Mouse (Mus musculus) layer of hippocampus, postnatal 10 days (tissue): ENCODE data around the gene Prss30. TPM values are rescaled to one million over a fixed set of nuclear protein-coding genes. Genes with fewer than 3 reads are reported as not detected.

Experiments used
- DNase-seq, 2 experiments: peaks; one replicate each; pipeline ENCODE4 v3.0.0; 2021; ENCODE audit warnings: low spot score in 2 of 2
- long read RNA-seq: library from polyadenylated mRNA; stranded (forward); transcript quantifications from one replicate; pipeline ENCODE4 v2.0.0, GENCODE M21; 2023
- total RNA-seq, 2 experiments: library from RNA; stranded (reverse); gene quantifications; 2 replicates each; pipeline ENCODE4 v1.2.3; 2021

Gene Prss30
- total RNA-seq: under 1 TPM in 1 of 2 experiments, not detected in 1; 0.45 TPM
- long read RNA-seq: 0 reads

DNA sequence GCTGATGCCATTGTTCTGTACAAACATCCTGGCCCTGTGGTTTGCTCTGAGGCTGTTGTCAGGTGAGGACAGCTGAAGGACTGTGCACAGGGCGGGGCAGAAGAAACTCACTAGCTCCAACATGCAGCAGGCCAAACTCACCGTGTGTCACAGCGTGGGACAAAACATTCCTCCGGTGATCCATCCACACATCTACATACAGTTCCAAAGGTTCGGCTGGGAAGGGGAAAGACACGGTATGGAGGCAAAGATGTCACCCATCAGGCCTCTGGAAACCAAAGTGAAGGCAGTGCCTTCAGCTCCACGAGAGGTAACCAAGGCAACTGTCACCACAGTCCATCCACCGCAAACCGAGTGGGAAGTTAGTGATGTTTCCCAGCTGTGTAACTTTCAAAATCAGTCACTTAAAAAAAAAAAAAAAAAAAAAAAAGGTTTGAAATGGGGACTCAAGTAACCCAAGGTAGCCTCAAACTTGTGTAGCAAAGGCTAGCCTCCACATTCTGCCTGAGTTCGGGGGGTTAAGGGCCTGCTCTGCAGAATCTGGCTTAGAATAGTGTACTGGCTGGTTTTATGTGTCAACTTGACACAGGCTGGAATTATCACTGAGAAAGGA lies at the start of gene Prss30:
Gene Prss30 (minus strand): TSS at position 270 of the 613 bp plus-strand sequence.
- DNase-seq: no peak

DNA sequence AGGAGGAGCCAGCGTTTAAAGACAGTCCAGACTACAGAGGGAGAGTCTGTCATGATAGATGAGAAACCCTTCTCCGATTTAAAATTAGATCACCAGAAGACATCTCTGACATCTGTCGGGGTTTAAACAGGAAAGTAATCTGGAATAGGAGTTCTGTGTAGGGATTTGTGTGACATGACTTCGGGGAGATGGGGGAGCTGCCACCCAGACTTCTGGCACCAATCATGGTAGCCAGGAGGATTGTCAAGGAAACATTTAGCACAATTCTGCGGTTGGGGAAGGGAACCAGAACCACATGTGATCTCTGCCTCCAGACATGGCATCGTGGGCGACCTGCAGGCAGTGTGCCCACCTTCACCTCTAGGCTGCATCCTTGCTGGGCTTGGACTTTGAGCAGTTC lies 49.1 kb upstream of the Prss30 start:
- no peak for DNase-seq

GRCm38 (mm10) chr17:24021375-24022199 lies 41.2 kb upstream of the Prss30 start:
- DNase-seq: no peak

DNA sequence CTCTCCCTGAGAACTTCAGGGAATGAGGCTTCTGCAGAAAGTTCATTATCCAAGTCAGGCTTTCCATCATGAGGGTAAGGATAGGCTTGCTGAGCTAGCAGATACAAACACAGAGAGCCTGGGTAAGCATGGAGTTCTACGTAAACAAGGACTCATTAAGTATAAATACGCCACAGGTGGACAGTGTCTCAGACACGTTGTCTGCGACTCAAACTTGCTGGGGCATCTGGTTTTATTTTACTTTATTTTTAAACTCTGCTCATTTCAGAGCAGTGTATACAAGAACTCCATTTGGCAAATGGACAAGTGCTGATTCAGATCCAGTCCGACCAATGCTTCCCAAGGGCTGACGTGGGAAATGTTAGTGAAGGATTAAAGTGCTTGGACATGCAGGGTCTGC lies 40.3 kb upstream of the Prss30 start:
- no peak for DNase-seq

DNA sequence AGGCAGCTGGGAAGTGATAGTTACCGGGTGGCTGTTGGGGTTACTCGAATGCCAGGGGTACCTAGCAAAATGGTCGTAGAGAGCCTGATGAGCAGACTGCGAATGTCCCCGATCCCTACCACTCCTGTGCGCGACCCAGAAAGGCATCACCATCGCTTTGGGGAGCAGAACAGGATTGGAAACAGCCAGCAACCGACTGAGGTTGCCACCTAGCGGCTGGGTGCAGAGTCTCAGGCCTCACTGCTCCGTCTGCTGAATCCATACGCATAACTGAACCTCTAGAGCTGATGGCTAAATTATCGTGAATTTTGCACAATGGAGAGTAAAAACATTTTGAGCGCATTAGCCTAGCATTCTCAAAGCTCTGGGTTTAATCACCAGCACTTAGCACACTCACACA lies 35.4 kb upstream of the Prss30 start:
- DNase-seq: no peak

GRCm38 (mm10) chr17:24014433-24014965 lies 34.1 kb upstream of the Prss30 start:
- DNase-seq: no peak

- no peak for DNase-seq
Observed at GRCm38 (mm10) chr17:24012921-24013320, 32.6 kb upstream of the Prss30 start.

DNA sequence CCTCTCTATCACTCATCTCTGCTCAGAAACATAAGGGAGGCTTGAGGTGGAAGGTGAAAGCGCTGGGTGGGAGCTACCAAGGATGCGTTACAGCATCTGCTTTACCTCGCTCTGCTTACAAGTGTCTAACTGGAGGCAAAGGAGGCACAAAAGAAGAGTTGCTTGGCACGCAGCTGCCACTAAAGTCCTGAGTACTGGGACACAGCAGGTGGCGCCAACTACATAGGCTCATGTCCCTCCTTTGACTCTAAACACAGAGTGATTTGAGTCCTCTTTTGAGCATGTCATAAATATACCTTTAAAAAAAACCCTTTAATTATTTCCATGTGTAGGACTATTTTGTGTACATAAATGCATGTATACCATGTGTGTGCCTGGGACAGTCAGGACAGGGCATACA lies 29.3 kb upstream of the Prss30 start:
- DNase-seq: no peak

DNA sequence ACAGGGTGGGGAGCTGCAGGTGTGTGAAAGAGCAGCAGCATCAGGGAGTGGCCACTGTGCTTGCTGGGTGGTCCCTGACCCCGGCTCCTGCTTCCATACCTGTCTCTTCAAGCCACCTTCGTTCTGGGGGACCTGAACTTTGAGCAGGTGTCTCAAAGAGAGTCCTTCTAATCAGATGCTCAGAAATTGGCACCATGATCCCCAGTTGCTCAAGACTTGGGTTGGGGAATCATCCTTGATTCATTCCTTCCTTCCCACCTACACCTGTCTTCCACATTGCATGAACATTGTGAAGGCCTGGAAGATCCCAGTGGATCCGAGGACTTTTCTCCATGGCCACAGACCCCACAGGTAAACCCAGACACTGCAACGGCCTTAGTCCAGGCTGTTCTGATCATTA lies 27.7 kb upstream of the Prss30 start:
- DNase-seq: no peak

DNA sequence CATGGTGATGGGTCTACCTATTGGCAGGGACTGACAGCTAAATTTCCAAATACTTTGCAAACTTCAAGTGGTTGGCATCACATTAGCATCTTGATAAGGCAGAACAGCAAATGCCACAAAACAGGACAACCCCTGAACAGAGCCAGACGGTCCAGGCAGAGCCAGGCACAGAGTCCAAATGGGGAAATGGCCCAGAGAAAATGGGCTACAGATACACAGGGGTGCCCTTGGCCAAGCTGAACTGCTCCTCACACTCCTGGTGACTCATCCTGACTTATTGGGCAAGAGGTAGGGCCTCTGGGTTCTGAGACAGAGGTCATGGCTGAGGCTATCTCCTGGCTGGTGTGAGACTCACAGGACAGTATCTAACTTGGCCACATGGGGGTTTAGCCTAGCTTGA lies 27.0 kb upstream of the Prss30 start:
- no peak for DNase-seq

GRCm38 (mm10) chr17:24006930-24007329 lies 26.6 kb upstream of the Prss30 start:
- DNase-seq: no peak

GRCm38 (mm10) chr17:24005049-24005448 lies 24.7 kb upstream of the Prss30 start:
- no peak for DNase-seq

DNA sequence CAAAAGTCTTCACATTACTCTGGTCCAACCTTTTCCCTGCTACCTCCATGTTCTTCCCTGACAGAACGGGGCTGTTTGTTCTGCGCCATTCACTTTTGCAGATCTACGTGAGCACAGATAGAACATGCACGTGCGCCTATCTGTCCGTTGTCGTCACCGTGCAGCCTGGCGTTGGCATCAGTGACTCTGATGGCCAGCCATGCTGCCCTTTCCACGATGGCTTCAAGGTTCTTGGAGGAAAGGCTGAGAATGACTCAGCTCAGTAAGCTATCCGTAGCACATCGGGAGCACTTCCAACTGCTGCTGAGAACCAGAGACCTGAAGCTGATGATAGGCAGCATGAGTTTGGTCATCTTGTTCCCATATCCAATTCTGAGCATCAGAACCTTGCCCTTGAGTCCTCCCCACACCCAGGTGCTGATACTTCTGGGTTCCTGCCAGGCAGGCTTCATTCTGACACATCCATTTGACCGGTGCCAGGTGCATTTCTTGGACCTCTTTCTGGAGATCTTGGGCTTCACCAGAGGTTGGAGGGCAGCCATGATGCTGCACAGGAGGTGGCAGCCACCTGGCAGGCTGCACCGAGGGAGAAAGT lies 23.8 kb upstream of the Prss30 start:
- DNase-seq: no peak

DNA sequence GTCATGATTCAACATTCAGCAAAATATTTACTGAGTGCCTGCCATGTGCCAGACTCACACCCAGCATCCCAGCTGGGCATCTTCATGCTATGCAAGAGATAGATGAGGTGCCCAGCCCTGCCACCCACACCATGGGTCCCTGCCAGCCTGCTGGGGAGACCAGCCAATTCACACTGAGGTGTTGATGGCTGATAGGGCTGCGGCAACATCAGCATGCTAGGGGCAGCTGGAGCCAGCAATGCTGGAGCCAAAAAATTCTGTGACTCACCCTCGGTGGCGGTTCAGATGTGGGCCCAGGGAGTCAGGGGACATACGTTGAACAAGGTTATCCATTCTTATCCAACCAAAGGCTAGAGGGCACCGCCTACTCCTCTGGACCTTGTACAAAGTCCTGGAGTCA lies 20.0 kb upstream of the Prss30 start:
- peak; percentile 61 to 67 for DNase-seq

DNA sequence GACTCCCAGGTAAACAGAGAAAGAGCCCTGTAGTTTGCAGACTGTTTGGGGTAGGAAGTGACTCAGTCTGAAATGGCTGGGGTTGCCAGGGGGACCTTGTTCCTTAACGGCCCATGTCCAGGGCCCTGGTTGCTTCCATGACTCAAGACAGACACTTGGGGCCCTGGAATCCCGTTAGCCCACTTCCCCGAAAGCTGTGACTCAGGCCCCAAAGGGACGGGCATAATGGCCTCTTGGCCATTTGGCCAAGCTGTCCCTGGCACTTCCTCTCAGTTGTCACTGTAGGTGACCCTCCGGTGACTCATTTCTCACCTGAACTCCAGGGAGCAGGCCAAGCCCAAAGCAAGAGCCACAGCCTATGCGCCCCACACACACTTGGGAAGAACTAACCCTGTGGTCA lies 18.0 kb upstream of the Prss30 start:
- no peak for DNase-seq

DNA sequence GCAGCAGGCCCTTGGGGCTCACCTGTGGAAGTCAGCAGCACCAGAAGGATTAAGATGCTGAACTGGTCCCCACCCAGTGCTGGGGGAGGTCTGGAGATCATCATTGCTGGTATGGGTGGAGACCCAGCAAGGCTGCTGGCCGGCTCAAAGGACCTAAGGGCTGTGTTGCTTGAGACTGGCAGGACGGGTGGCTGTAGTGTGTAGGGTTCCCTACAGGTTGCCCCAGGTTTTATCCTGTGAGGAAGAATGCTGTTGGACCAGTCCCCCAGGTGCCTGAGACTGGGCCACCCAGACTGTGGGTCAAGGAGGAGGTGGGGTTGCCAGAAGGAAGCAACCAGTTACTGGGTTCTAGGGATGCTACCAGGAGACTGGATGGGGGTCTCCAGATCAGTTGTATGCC lies 17.5 kb upstream of the Prss30 start, which contains the start of gene Prss22:
Gene Prss22 (minus strand): TSS at position 200 of the 400 bp plus-strand sequence.
- DNase-seq: no peak

GRCm38 (mm10) chr17:23995421-23995820 lies 15.1 kb upstream of the Prss30 start:
- DNase-seq: no peak

- DNase-seq: no peak
Observed at GRCm38 (mm10) chr17:23994667-23995066, 14.3 kb upstream of the Prss30 start.

DNA sequence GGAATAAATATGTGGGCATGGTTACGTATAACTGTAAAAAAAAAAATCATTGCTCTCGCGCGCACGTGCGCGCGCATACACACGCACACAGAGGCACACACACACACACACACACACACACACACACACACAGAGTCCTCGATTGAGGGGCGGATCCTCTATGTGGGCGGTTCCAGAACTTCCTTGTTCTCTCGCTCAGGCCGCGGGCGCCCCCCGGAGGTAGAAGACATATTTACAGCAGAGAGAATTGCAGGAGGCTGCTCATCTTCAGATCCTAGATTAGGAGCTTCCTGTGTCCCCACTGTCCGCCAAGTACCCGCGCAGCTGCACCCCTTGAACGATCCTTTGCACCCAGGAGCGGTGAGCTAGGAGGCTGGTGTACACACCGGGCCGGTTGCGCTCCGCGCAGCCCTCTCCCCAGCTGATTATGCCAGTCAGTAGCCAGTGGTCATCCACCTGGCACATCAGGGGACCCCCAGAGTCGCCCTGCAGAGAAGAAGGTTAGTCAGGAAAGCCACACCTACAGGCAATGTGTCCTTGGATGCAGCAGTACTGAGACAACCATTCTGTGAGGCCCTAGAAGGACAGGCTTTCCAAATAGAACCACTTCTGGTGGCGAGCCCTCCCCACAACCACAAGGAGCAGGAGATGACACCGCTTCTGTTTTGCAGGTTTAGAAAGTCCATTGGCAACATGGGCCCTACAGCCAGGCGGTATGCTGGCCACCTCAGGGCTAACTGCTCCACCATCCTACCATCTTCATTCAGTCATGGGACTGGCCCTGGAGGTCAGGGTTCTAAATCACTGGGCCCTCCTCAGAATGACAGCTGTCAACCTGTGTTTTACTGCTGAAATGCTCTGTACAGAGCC lies 13.4 kb upstream of the Prss30 start:
- DNase-seq: peak; percentile 97 to 98

- DNase-seq: peak in 1 of 2 experiments; percentile 24
Observed at GRCm38 (mm10) chr17:23992789-23993553, 12.6 kb upstream of the Prss30 start.
